Mouse (Mus musculus): ENCODE data around the gene Tmem198. TPM values are rescaled to one million over a fixed set of nuclear protein-coding genes. Genes with fewer than 3 reads are reported as not detected.

Tmem198 gene
- polyA plus RNA-seq, 1 experiment from 2014 or later = 1.7 TPM

DNA sequence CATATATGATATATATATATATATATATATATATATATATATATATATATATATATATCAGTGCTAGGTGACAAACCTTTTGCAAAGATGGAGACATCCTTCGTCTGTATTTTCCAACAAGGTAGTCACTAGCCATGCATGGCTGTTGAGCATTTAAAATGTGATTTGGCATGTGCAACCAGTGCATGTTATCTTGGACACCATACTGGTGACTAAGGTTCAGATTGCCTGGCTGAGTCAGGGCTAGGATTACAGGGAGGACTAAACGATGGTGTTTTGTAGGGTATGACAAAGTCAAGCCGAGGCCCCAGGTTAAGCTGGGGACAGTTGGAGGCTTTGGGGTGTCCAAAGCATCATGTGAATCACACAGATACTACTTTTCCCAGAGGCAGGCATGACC, 23.9 kb upstream of the Tmem198 start:
- in situ Hi-C loops (cut with MboI; ENCODE audit: low pct_unique_long_range_greater_than_20kb) = no loop called here
- TF ChIP-seq CTCF (IDR thresholded peaks at IDR 0.05) = no peak
- ChIA-PET POLR2A (no interaction called here), CTCF (interaction anchor here (3.6 kb wide), 1 partner anchor 11 kb away, joined by 23 read pairs; no protein-coding TSS in a partner anchor)
- DNase-seq (ENCODE audit: low read depth, low spot score) (no peak), ATAC-seq (no peak)
- H3K27me3 ChIP-seq = peaks cover 20% of the 10 kb centered on the region

- TF ChIP-seq CTCF (IDR thresholded peaks at IDR 0.05) = no peak
- H3K27me3 ChIP-seq = peaks cover 15% of the 10 kb centered on the region
- POLR2A ChIA-PET = interaction anchor here (1.2 kb wide), 1 partner anchor 10 kb away, joined by 4 read pairs; no protein-coding TSS in a partner anchor
- CTCF ChIA-PET = interaction anchor here (3.6 kb wide), 1 partner anchor 11 kb away, joined by 23 read pairs; no protein-coding TSS in a partner anchor
- ATAC-seq = no peak
- DNase-seq (ENCODE audit: low read depth, low spot score) = no peak
- in situ Hi-C loops (cut with MboI; ENCODE audit: low pct_unique_long_range_greater_than_20kb) = no loop called here
These were observed 23.4 kb upstream of the Tmem198 start for GRCm38 (mm10) chr1:75455948-75456347.

- DNase-seq (ENCODE audit: low read depth, low spot score) = no peak
These were observed 22.4 kb upstream of the Tmem198 start for GRCm38 (mm10) chr1:75456746-75457564.

DNA sequence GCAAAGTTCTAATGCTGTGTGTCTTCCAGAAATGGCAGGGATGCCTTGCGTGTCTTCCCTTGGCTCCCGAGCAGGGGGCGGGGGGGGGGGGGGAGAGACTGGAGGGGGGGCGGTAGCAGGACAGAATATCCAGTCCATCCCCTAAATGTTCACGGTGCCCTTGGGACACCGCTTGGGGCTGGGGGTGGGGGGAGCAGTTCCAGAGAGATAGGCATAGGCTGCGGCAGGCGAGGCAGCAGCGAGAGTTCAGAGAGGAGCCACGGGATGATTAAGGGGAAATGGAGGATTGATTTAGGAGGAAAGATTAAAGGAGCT, 21.7 kb upstream of the Tmem198 start:
- TF ChIP-seq CTCF (IDR thresholded peaks at IDR 0.05) = no peak
- no peak for DNase-seq (ENCODE audit: low read depth, low spot score)
- POLR2A ChIA-PET = interaction anchor here (0.7 to 1.7 kb wide), 3 partner anchors 11 to 110 kb away, joined by 3 to 7 read pairs (median 4); no protein-coding TSS in a partner anchor
- peak; percentile 29 for ATAC-seq
- H3K27me3 ChIP-seq = peaks cover 4% of the 10 kb centered on the region
- in situ Hi-C loops (cut with MboI; ENCODE audit: low pct_unique_long_range_greater_than_20kb) = no loop called here
- CTCF ChIA-PET = interaction anchor here (0.9 to 3.6 kb wide), 8 partner anchors 9 to 114 kb away, joined by 3 to 23 read pairs (median 4); partner anchors contain the start of genes Chpf, Gmppa and Tmem198

More at GRCm38 (mm10) chr1:75456746-75457564, 22.4 kb upstream of the Tmem198 start:
- ChIA-PET CTCF (interaction anchor here (0.9 to 3.6 kb wide), 4 partner anchors 8 to 57 kb away, joined by 3 to 23 read pairs (median 10); partner anchors contain the start of genes Chpf and Tmem198), POLR2A (interaction anchor here (0.5 to 1.2 kb wide), 3 partner anchors 11 to 114 kb away, joined by 3 to 4 read pairs (median 4); no protein-coding TSS in a partner anchor)
- TF ChIP-seq CTCF (IDR thresholded peaks at IDR 0.05) = no peak
- in situ Hi-C loops (cut with MboI; ENCODE audit: low pct_unique_long_range_greater_than_20kb) = no loop called here
- H3K27me3 ChIP-seq = peaks cover 10% of the 10 kb centered on the region
- ATAC-seq = no peak

DNA sequence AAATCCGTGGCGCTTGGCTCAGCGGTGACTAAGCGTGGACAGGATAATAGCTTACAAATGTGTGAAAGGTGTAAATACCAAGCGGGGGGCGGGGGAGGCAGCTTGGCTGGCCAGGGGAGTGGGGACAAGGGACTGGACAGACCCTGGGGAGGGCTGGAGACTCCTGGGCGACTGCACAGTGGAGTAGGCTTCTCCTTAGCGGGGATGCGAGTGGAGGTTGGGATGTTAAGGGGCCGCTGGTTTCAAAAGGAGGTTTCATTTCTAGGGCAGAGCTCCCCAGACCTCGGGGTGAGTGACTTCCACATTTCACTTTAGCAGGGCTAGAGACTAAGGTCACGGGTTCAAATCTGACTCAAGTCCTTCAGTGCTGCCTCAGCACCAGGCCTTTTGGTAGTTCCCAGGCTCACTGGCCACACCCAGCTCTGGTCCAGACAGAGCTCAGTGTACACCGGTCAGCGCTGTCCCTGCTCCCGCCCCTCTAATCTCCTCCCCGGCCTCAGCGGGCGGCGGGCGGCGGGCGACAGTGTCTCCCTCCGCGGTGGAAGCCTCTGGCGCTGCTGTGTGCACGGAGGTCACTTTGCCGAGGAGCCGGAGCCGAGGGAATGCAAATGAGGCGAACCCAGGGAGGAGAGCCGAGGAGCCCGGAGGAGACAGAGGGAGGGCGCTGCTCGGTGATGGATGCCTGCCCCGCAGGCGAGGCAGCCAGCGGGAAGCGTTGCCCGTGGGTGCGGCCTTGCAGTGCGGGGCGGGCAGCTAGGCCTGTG, 21.1 kb upstream of the Tmem198 start:
- ChIA-PET POLR2A (interaction anchor here (0.6 to 1.7 kb wide), 5 partner anchors 10 to 140 kb away, joined by 3 to 7 read pairs (median 4); no protein-coding TSS in a partner anchor), CTCF (interaction anchor here (0.9 to 3.6 kb wide), 9 partner anchors 9 to 115 kb away, joined by 3 to 23 read pairs (median 4); partner anchors contain the start of genes Chpf, Gmppa and Tmem198)
- in situ Hi-C loops (cut with MboI; ENCODE audit: low pct_unique_long_range_greater_than_20kb) = no loop called here
- no peaks in the 10 kb centered on the region for H3K27me3 ChIP-seq
- ATAC-seq (peak; percentile 67), DNase-seq (ENCODE audit: low read depth, low spot score) (peak; percentile 58)
- TF ChIP-seq CTCF (IDR thresholded peaks at IDR 0.05) = no peak

GRCm38 (mm10) chr1:75458789-75459684, 20.3 kb upstream of the Tmem198 start:
- no peak for TF ChIP-seq CTCF (IDR thresholded peaks at IDR 0.05)
- in situ Hi-C loops (cut with MboI; ENCODE audit: low pct_unique_long_range_greater_than_20kb) = no loop called here
- H3K27me3 ChIP-seq = no peaks in the 10 kb centered on the region
- ATAC-seq (no peak), DNase-seq (ENCODE audit: low read depth, low spot score) (no peak)
- CTCF ChIA-PET = interaction anchor here (0.9 to 3.6 kb wide), 9 partner anchors 8 to 116 kb away, joined by 3 to 23 read pairs (median 3); partner anchors contain the start of genes Chpf, Gmppa and Tmem198
- POLR2A ChIA-PET = interaction anchor here (0.6 to 1.7 kb wide), 4 partner anchors 9 to 141 kb away, joined by 3 to 7 read pairs (median 4); no protein-coding TSS in a partner anchor

- DNase-seq (ENCODE audit: low read depth, low spot score) (no peak), ATAC-seq (no peak)
- TF ChIP-seq CTCF (IDR thresholded peaks at IDR 0.05) = no peak
- CTCF ChIA-PET = interaction anchor here (0.9 kb wide), 1 partner anchor 117 kb away, joined by 3 read pairs; no protein-coding TSS in a partner anchor
- H3K27me3 ChIP-seq = peaks cover 5% of the 10 kb centered on the region
- in situ Hi-C loops (cut with MboI; ENCODE audit: low pct_unique_long_range_greater_than_20kb) = no loop called here
- POLR2A ChIA-PET = no interaction called here
These were observed 19.0 kb upstream of the Tmem198 start for GRCm38 (mm10) chr1:75460297-75460696.

GRCm38 (mm10) chr1:75462636-75463035, 16.7 kb upstream of the Tmem198 start:
- POLR2A ChIA-PET = no interaction called here
- in situ Hi-C loops (cut with MboI; ENCODE audit: low pct_unique_long_range_greater_than_20kb) = no loop called here
- ATAC-seq (no peak), DNase-seq (ENCODE audit: low read depth, low spot score) (no peak)
- no peak for TF ChIP-seq CTCF (IDR thresholded peaks at IDR 0.05)
- peaks cover 5% of the 10 kb centered on the region for H3K27me3 ChIP-seq
- CTCF ChIA-PET = interaction anchor here (0.8 to 1.8 kb wide), 4 partner anchors 63 to 144 kb away, joined by 3 to 5 read pairs (median 4); no protein-coding TSS in a partner anchor

DNA sequence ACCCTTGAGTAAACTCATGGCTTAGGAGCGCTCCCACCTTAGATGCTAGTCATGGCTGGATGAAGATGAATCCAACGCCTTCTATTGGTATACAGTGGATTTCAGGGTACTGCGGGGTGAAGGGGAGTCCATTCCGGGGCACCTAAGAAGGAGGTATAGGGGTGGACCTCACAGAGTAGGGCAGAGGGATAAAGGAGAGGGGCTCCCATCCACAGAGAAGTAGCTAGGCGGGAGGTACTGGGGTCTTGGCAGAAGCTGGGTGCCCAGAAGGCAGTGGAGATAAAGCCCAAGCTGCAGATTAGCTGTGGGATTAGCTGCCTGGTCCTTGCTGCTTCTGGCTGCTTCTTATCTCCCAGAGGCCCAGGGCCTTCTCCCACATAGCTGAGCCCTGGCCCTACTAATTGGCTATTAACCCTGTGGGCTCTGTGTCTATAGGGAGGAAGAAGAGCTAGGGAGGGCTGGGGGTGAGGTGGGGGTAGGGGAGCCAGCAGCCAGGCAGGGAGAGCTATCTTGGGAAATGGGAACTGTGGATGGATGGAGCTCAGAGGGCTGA, 15.6 kb upstream of the Tmem198 start:
- no peak for ATAC-seq
- TF ChIP-seq CTCF (IDR thresholded peaks at IDR 0.05) = no peak
- DNase-seq (ENCODE audit: low read depth, low spot score) = no peak
- H3K27me3 ChIP-seq = peaks cover 5% of the 10 kb centered on the region
- in situ Hi-C loops (cut with MboI; ENCODE audit: low pct_unique_long_range_greater_than_20kb) = no loop called here
- ChIA-PET CTCF (interaction anchor here (0.8 to 1.8 kb wide), 5 partner anchors 64 to 145 kb away, joined by 3 to 8 read pairs (median 4); no protein-coding TSS in a partner anchor), POLR2A (interaction anchor here (0.9 kb wide), 1 partner anchor 119 kb away, joined by 3 read pairs; no protein-coding TSS in a partner anchor)

Measured in Patski (cell line).